Mouse (Mus musculus) neural tube, embryonic 11.5 days (tissue): ENCODE results near the gene Ankrd44. TPM values are rescaled to one million over a fixed set of nuclear protein-coding genes. Genes with fewer than 3 reads are reported as not detected.

Experiments used
- ATAC-seq: fragments of 200-750 bp; cut with Nextera tagmentation; 2 replicates; pipeline ENCODE4 v1.8.0; 2017; ENCODE audit warnings: moderate number of reproducible peaks, mild to moderate bottlenecking, moderate TSS enrichment, moderate library complexity; ENCODE audit not compliant: insufficient read depth, low FRiP score, low TSS enrichment
- DNase-seq: peaks from one replicate; pipeline ENCODE4 v3.0.0-alpha.2; 2015; ENCODE audit warnings: low spot score
- H3K27ac ChIP-seq: fragments of 300-500 bp; sonication (generic); 2 replicates; pipeline ENCODE4 v1.5.1; 2014; ENCODE audit warnings: low read depth, mild to moderate bottlenecking, low read length
- H3K27me3 ChIP-seq: fragments of 300-500 bp; sonication (generic); 2 replicates; pipeline ENCODE4 v1.6.1; 2014; ENCODE audit warnings: mild to moderate bottlenecking, low read length, mixed read lengths; ENCODE audit not compliant: control insufficient read depth, insufficient read depth
- H3K36me3 ChIP-seq: fragments of 300-500 bp; sonication (generic); 2 replicates; pipeline ENCODE4 v1.6.1; 2014; ENCODE audit warnings: mild to moderate bottlenecking, low read length, moderate library complexity, mixed read lengths; ENCODE audit not compliant: control insufficient read depth, insufficient read depth
- H3K4me1 ChIP-seq: fragments of 300-500 bp; sonication (generic); 2 replicates; pipeline ENCODE4 v1.6.1; 2014; ENCODE audit warnings: low read length, mixed read lengths; ENCODE audit not compliant: control insufficient read depth, insufficient read depth
- H3K4me2 ChIP-seq: fragments of 300-500 bp; sonication (generic); 2 replicates; pipeline ENCODE4 v1.6.1; 2014; ENCODE audit warnings: low read depth, mild to moderate bottlenecking, moderate library complexity
- H3K4me3 ChIP-seq: fragments of 300-500 bp; sonication (generic); 2 replicates; pipeline ENCODE4 v1.5.1; 2014; ENCODE audit warnings: low read depth, low read length
- H3K9ac ChIP-seq: fragments of 300-500 bp; sonication (generic); 2 replicates; pipeline ENCODE4 v1.6.1; 2014; ENCODE audit warnings: mild to moderate bottlenecking, low read length
- H3K9me3 ChIP-seq: fragments of 300-500 bp; sonication (generic); 2 replicates; pipeline ENCODE4 v1.6.1; 2016; ENCODE audit warnings: low read length; ENCODE audit not compliant: control insufficient read depth
- WGBS: fragments of 180-500 bp; shearing (Covaris S2); extraction: QIAGEN DNeasy Blood & Tissue Kit; methylation state at CpG from one replicate; pipeline ENCODE4 v1.1.7; 2014; 5-methylcytosine and 5-hydroxymethylcytosine counted together
- polyA plus RNA-seq: library from polyadenylated mRNA; unstranded; fragments of >200 nt; fragmentation: Nextera tagmentation; extraction: Ambion mirVana; gene quantifications from 2 replicates; pipeline ENCODE4 v1.2.1, GENCODE M21; 2014

Gene Ankrd44
- polyA plus RNA-seq, 1 experiment from 2014 or later, result 13.3 TPM

DNA sequence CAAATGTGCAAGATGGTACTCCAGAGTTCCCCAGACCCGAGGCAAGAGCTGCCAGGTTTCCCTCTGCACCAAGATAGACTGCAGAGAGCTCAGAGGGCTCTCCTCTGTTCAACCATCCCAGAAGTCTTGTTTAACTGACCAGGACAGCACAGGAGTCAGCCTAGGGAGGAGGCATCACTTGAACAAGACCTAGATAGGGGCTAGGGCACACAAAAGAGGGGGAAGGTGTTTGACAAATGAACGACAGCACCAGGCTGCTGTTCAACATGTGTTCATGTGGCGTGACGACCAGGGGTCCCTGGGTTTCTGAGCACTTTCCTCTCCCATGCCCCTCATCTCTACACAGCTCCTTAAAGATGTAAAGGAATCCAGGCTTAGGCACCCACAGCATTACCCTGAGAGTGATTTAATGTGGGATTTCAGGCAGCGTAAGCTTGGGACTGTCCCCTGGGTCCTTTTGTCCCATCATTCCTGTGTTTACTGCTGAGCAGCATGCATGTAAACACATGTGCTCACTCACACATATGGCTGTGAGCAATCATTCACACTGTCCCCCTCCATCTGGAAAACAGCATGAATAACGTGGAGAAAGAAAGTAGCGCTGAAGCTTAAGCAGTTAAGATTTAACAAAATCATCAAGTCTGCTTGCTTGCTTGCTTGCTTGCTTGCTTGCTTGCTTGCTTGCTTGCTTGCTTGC lies 83.3 kb downstream of the Ankrd44 start:
- ATAC-seq (no peak), DNase-seq (no peak)
- H3K9ac ChIP-seq, result no peak overlapping the region
- H3K27me3 ChIP-seq, result no peaks in the 10 kb centered on the region
- no peak overlapping the region for H3K4me2 ChIP-seq
- 66% methylated on average over 7 of the region's 7 CpGs for WGBS
- no peak overlapping the region for H3K4me3 ChIP-seq
- no peaks in the 10 kb centered on the region for H3K9me3 ChIP-seq
- H3K36me3 ChIP-seq, result no peaks in the 10 kb centered on the region
- no peak overlapping the region for H3K27ac ChIP-seq
- H3K4me1 ChIP-seq, result no peaks in the 10 kb centered on the region

DNA sequence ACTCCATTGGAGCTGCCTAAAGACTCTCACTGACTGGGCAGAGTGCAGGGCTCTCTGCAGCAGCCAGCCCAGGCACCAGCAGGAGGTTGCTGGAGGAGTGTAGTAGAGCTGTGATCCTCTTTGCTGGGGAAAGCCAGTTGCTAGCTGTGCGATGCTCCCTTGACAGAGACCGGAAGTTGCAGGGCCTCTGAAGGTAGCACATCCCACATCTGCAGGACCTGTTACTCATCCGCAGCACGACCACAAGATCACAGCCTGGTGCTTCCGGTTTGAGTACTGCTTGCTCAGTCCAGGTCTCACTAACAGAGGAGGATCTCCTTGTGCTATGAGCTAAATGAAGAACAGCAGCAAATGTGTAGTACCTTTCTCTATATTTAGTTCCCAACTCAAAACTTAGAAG lies 84.4 kb downstream of the Ankrd44 start:
- Histone ChIP-seq H3K36me3 (no peaks in the 10 kb centered on the region), H3K27me3 (no peaks in the 10 kb centered on the region), H3K27ac (no peak overlapping the region), H3K4me3 (no peak overlapping the region), H3K4me2 (no peak overlapping the region), H3K9me3 (no peaks in the 10 kb centered on the region), H3K9ac (no peak overlapping the region), H3K4me1 (no peaks in the 10 kb centered on the region)
- WGBS, result 55% methylated on average over 5 of the region's 5 CpGs
- no peak for ATAC-seq
- DNase-seq, result no peak

DNA sequence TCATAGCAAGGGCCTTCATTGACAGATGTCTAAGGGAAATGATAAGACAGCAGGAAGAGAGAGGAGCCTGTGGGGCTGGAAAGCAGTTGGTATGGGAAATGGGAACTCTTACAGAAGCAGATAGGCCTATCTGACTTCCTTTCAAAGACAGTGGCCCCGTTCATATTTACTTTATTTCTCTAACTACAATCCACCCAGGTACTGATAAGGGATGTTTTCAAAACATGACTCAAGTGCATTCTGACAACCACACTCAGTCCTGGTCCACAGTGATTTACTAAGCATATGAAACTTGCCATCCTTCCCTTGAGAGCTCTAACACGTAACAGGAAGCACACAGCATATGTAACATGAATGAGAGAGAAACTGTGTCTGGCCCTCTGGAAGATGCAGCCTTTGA lies 86.1 kb downstream of the Ankrd44 start:
- H3K27ac ChIP-seq, result no peak overlapping the region
- H3K36me3 ChIP-seq, result no peaks in the 10 kb centered on the region
- ATAC-seq (no peak), DNase-seq (no peak)
- H3K4me3 ChIP-seq, result no peak overlapping the region
- 75% methylated on average over 2 of the region's 2 CpGs for WGBS
- H3K9ac ChIP-seq, result no peak overlapping the region
- no peak overlapping the region for H3K4me2 ChIP-seq
- H3K9me3 ChIP-seq, result no peaks in the 10 kb centered on the region
- H3K27me3 ChIP-seq, result no peaks in the 10 kb centered on the region
- no peaks in the 10 kb centered on the region for H3K4me1 ChIP-seq

DNA sequence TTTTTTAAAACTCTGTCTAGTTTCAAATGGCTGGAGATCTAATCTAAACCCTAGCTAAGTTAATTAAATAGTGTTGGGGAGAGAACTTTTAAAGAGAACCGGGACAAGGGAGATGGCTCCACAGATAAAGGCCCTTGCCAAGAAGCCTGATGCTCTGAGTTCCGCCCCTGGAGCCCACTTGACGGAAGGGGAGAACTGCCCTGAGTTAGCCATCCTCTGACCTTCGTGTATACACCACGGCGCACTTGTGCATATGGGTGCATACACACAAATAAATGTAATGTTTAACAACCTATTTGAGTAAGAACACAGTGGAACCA lies 87.7 kb downstream of the Ankrd44 start:
- Histone ChIP-seq H3K4me2 (no peak overlapping the region), H3K9me3 (no peaks in the 10 kb centered on the region), H3K9ac (no peak overlapping the region), H3K4me1 (no peaks in the 10 kb centered on the region), H3K4me3 (no peak overlapping the region), H3K27me3 (no peaks in the 10 kb centered on the region), H3K27ac (no peak overlapping the region), H3K36me3 (no peaks in the 10 kb centered on the region)
- ATAC-seq (no peak), DNase-seq (no peak)
- 89% methylated on average over 6 of the region's 6 CpGs for WGBS

DNA sequence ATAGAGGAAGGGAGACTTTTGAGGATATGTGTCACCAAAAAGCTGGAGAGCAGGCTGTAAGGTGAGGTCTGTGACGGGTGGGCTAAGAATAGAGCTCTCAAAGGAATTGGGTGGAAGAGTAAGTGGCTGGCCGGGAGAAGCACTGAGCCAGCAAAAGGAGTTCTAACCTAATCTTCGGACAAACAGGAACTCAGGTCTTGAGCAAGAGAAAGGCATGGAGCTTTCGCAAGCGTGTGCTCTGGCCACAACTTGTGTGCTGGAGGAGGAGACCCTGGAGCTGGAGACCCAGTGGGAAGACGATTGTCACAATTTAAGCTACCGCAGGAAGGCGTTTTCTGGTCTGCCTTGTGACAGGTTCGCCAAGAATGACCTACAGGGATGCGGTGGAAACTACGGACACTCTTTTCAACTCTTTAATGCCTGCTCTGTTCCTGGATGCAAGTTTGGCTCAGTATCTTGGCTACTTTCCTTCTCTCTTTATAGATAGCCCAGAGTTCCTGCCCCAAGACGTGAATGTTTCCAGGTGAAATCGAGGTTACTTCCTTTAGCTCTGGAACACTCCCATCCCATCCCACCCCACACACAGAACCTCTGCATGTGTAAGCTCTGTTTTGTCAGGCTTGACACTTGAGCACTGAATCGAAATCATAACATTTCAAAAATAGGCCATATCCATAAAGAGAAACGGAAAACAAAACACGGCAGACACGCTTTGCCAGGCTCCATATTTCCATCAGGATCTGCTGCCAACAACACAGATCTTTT lies 88.3 kb downstream of the Ankrd44 start:
- DNase-seq (no peak), ATAC-seq (no peak)
- no peak overlapping the region for H3K4me2 ChIP-seq
- no peaks in the 10 kb centered on the region for H3K27me3 ChIP-seq
- H3K9me3 ChIP-seq, result no peaks in the 10 kb centered on the region
- H3K9ac ChIP-seq, result no peak overlapping the region
- no peak overlapping the region for H3K4me3 ChIP-seq
- no peaks in the 10 kb centered on the region for H3K4me1 ChIP-seq
- 91% methylated on average over 17 of the region's 17 CpGs for WGBS
- H3K36me3 ChIP-seq, result no peaks in the 10 kb centered on the region
- H3K27ac ChIP-seq, result no peak overlapping the region

DNA sequence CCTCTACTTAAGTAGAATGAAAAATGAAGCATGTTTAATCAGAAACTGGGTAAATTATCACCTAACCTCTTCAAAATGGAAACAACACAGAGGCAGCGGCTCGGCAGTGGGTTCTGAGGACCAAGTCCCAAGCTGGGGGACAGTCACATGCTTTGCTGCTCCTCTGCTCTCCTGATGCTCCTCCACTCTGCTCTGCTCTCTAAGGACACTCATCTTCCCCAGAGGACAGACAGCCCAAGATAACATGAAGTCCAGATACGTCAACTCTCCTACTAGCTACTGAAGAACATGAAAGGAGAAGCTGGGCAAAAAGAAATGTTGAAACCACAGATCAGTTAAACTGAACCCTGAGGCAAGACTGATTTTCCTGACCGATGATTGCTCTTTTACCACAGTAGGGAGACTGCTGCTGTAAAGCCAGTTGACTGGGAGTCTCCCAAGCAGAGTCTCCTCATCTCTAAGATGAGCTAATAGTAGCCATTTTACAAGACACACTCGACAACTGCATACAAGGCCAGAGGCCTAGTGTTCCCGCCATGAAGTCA lies 90.5 kb downstream of the Ankrd44 start:
- no peak for DNase-seq
- no peak overlapping the region for H3K4me2 ChIP-seq
- H3K9ac ChIP-seq, result no peak overlapping the region
- no peaks in the 10 kb centered on the region for H3K4me1 ChIP-seq
- 90% methylated on average over 6 of the region's 6 CpGs for WGBS
- H3K27me3 ChIP-seq, result no peaks in the 10 kb centered on the region
- H3K9me3 ChIP-seq, result no peaks in the 10 kb centered on the region
- no peak for ATAC-seq
- H3K27ac ChIP-seq, result no peak overlapping the region
- no peak overlapping the region for H3K4me3 ChIP-seq
- no peaks in the 10 kb centered on the region for H3K36me3 ChIP-seq

DNA sequence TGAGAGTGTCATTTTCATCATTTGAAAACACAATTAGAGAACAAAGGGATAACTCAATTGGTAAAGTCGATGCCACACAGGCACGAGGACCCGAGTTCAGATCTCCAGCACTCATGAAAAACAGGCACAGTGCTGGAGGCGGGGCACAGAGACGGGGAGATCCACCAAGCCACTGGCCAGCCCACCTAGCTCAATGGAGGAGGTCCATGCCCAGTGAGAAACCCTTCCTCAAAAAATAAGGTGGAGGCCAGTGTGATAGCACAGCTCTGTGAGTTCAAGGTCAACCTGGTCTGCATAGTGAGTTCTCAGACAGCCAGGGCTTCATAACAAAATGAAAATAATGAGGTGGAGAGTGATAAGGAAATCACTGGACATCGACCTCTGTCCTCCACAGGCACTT lies 93.0 kb downstream of the Ankrd44 start:
- H3K27ac ChIP-seq, result no peak overlapping the region
- H3K27me3 ChIP-seq, result no peaks in the 10 kb centered on the region
- H3K36me3 ChIP-seq, result no peaks in the 10 kb centered on the region
- DNase-seq, result no peak
- no peak overlapping the region for H3K4me2 ChIP-seq
- WGBS, result 90% methylated on average over 6 of the region's 6 CpGs
- ATAC-seq, result no peak
- H3K9me3 ChIP-seq, result no peaks in the 10 kb centered on the region
- no peak overlapping the region for H3K9ac ChIP-seq
- H3K4me1 ChIP-seq, result no peaks in the 10 kb centered on the region
- no peak overlapping the region for H3K4me3 ChIP-seq

DNA sequence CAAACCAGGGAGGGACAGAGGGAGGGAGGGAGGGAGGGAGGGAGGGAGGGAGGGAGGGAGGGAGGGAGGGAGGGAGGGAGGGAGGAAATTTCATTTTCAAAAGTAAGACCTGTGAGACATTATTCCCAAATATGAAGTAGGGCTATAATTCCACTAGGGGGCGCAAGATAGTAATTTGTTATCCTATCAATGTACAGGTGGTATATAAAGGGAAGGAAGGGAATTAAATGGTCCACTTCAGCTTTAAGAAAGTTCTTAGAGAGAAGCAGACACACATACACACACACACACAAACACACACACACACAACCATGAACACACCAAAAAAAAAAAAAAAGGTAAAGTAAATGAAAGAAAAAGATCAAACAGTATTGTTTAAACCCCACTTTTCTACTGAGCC lies 93.4 kb downstream of the Ankrd44 start:
- Histone ChIP-seq H3K4me3 (no peak overlapping the region), H3K9me3 (no peaks in the 10 kb centered on the region), H3K36me3 (no peaks in the 10 kb centered on the region), H3K27me3 (no peaks in the 10 kb centered on the region), H3K4me1 (no peaks in the 10 kb centered on the region), H3K9ac (no peak overlapping the region), H3K4me2 (no peak overlapping the region), H3K27ac (no peak overlapping the region)
- 0% methylated on average over 1 of the region's 1 CpGs for WGBS
- DNase-seq (no peak), ATAC-seq (no peak)

DNA sequence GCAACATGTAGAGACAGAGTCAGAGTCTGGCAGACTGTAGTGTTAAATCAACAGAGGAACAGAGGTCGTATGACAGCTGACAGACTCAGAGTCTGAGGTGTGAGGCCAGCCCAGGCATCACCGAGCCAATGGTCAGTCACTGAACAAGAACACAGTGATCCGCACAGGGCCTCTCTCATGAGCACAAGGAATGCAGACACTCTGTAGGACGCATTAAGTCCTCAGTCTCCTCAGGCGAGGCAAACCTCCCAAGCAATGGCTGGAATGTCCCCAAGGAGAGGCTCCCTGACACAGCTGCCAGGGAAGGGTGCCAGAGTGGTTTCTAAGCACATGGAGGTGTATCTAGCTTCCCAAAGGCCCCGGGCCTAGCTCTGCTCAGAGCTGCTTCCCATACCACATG lies 96.0 kb downstream of the Ankrd44 start:
- Histone ChIP-seq H3K27ac (no peak overlapping the region), H3K27me3 (no peaks in the 10 kb centered on the region), H3K4me2 (no peak overlapping the region), H3K36me3 (no peaks in the 10 kb centered on the region), H3K9ac (no peak overlapping the region), H3K4me3 (no peak overlapping the region), H3K4me1 (no peaks in the 10 kb centered on the region), H3K9me3 (no peaks in the 10 kb centered on the region)
- DNase-seq (no peak), ATAC-seq (no peak)
- WGBS, result 72% methylated on average over 6 of the region's 6 CpGs
